Mouse (Mus musculus) right cerebral cortex, postnatal 4 days (tissue): ENCODE results near the gene Dnm3.

Experiments
- DNase-seq: peaks from one replicate; pipeline ENCODE4 v3.0.0-alpha.2; 2022

Gene Dnm3

GRCm38 (mm10) chr1:161979536-161979935, 498.3 kb downstream of the Dnm3 start, which contains the start of gene 4930558K02Rik:
TSS of gene 4930558K02Rik (minus strand) at chr1:161979636.
- no peak for DNase-seq

DNA sequence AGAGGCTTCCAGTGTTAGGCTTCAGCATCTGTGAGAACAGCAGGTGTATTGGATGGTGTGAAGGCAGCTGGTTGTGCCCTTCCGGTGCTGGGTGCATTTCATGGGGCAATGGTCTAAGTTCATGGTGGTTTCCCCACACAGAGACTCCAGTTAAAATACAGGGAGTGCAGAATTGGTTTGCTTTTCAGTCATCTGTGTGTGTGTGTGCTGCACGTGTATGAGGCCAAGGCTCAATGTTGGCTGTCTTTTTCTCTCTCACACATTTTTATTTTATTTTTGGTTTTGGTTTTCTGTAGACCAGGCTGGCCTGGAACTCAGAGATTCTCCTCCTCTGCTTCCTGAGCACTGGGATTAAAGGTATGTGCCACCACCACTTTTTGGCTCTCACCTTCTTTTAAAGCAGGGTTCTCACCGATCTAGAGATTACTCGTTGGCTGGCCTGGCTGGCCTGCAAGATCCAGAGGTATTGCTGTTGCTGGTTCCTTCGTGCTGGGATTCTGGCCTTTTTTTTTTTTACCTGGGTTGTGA, 499.6 kb downstream of the Dnm3 start:
- no peak for DNase-seq

- DNase-seq: no peak
Measured at GRCm38 (mm10) chr1:161977331-161977730, 500.5 kb downstream of the Dnm3 start.

GRCm38 (mm10) chr1:161976255-161977182, 501.3 kb downstream of the Dnm3 start:
- DNase-seq: peak; percentile 73

- DNase-seq: no peak
Measured at GRCm38 (mm10) chr1:161972233-161972632, 505.6 kb downstream of the Dnm3 start.

DNA sequence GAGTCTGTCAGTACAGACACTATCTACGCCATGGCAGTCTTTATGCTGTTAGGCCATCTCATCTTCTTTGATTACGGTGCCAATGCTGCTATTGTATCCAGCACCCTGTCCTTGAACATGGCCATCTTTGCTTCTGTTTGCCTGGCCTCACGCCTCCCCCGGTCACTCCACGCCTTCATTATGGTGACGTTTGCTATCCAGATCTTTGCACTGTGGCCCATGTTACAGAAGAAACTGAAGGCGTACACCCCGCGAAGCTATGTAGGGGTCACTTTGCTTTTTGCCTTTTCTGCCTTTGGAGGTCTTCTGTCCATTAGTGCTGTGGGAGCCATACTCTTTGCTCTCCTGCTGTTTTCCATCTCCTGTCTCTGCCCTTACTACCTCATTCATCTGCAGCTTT, 507.0 kb downstream of the Dnm3 start:
- DNase-seq: no peak

DNA sequence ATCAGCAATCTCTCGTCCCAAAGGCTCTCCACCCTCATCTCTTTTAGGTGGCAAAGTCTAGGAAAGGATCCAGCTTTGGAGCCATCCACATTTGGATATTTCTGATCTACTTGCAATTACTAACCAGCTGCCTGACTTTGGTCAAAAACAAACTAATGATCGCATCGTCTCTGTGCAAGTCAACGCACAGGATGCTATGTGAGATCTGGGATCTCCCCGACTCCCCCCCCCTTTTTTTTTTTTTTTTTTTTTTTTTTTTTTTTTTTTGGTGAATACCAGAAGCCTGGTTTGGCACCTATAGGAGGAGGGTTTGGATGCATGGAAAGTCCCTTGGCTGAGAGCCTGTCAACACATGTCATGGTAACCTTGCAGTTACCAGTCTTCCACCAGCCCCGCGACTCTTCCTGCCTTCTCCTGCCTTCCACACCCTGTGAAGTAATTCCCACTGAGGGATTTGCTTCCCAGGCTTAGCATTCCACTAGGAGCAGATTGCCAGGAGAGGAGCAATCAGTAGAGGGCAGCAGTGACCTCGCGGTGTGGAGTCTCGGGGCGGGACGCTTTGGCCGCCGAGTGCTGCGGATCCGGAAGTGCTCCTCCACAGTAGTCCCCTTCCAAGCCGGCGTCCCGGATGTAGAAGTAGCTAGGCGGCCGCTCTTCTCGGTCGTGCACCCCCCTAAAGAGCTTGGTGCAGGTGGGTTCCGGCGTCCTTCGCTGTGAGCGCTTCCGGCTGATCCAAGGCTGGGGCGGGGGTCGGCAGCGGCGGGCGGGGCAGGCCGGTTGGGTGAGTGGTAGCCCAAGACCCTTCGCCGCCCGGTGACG, 509.0 kb downstream of the Dnm3 start, which contains the start of gene Pigc:
Gene Pigc, plus strand, starts transcription at position 598 of the 819 bp plus-strand sequence.
- DNase-seq: peak; percentile 91

DNA sequence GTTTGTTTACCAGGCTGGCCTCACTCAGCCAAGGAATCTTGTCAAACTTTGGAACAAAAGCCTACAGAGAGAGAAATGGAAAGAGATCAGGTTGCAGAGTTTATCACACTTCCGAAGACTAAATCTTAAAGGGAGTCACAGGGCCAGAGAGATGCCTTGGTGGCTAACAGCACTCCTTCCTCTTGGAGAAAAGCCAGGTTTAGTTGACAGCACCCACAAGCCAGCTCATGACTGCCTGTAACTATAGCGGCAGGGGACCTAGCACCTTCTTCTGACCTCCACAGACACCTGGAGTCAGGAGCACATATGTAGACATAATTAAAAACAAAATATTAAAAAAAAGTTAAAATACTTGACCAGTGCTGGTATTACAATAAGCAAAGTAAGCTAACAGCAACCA, 509.9 kb downstream of the Dnm3 start:
- no peak for DNase-seq

GRCm38 (mm10) chr1:161962465-161963377, 515.1 kb downstream of the Dnm3 start:
- no peak for DNase-seq

DNA sequence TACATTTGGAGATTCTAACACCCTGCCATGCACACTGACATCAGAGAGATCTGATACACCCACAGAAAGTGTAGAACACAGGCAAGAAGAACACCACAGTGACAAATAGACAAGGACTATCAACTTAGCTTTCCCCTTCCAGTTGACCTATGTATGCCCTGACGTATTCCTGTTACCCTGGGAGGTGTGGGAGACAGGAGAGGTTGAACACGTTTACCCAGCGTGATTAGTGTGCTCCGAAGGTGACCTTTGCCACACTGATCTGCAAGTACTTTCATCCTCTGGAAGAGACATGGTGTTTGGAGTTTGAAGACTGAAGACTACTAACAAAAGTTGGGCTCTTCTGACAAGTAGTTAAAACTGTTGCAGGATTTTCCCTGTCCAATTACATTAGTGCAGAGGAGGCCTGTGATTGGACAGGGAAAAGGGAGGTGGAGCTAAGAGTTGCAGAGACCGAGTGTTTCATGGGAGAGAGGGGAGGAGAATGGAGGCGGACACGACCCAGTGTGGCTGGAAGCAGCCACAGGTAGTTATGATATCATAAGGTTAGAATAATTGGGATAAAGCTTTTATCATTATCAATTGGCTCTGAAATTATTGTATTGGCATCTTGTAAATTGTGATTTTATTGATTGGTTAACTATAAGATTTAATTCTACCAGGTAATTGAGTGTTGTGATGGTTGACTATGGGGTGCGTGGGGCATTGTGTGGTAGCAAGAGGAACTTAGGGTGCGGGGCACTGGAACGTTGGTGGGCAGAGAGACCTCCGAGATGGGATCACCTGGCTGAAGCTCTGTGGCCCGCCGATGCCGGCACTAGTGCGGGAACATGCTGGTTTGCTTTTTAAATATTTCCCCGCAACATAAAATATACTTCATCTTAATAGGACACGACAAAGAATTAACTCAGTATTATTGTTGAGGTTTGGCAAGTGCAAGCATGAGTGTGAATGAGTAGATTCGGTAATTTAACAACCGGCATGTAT, 519.6 kb downstream of the Dnm3 start:
- no peak for DNase-seq

DNA sequence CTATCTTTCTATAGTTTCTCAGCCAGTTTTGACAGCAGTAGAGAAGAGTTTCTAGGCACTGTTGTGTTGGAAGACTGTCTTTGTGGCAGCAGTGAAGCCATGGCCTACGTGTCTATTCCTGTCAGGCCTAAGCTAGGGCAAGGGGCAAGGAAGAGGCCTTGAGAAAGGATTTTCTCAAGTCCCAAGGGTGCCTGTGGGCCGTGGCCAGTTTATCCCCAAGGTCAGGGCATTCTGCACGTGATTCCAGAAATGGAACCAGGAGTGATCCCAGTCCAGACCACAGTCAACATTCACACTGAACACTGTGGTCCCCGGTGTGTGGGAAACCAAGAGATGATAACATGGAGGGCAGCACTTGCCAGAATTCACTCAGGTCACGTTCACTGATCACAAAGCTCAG, 522.0 kb downstream of the Dnm3 start:
- DNase-seq: no peak

DNA sequence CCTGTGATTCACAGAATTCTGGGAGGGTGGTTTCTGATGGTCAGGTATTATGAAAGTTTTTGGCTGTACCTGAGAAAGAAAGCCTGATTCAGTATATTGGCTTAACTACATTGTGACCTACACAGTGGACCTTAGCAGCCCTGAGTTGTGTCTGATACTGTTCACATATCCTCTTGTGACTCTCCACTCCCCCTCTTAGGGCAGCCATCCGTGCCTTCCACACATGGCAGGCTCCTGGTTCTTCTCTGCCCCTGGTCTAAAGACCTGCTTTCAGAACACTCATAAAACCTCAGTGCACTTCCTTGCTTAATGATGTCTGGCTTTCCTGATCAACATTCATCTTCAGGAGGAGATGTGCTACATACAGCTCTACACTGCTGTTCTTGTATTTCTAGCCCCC, 525.2 kb downstream of the Dnm3 start:
- no peak for DNase-seq

- DNase-seq: no peak
Measured at GRCm38 (mm10) chr1:161951009-161951779, 526.6 kb downstream of the Dnm3 start.

GRCm38 (mm10) chr1:161942082-161942481, 535.8 kb downstream of the Dnm3 start:
- no peak for DNase-seq
